Mouse (Mus musculus) gastrocnemius, adult 2 months (tissue): Measurements from ENCODE around the gene Atp6v0d1. TPM values are rescaled to one million over a fixed set of nuclear protein-coding genes. Genes with fewer than 3 reads are reported as not detected.
"Not testable (repeated sequence)": the region's sequence is repeated elsewhere in the genome, so short reads cannot be mapped to it uniquely, and the experiment has no call there.

ENCODE experiments used
- DNase-seq: peaks from one replicate; pipeline ENCODE4 v3.0.0; 2022
- H3K27ac ChIP-seq: fragments of 200-600 bp; 2 replicates; pipeline ENCODE4 v1.8.1; 2022; ENCODE audit warnings: mild to moderate bottlenecking
- H3K4me3 ChIP-seq: fragments of 200-600 bp; 2 replicates; pipeline ENCODE4 v1.8.1; 2022; ENCODE audit warnings: mild to moderate bottlenecking, moderate library complexity
- CTCF ChIP-seq: fragments of 200-600 bp; IDR thresholded peaks from 2 replicates; pipeline ENCODE4 v1.8.1; 2022; ENCODE audit warnings: antibody characterized with exemption, mild to moderate bottlenecking, moderate library complexity
- intact Hi-C: fragments of 180-260 bp; cut with DNase I; formaldehyde crosslinking; loops from one replicate; pipeline ENCODE4 v1.15.1; 2025
- long read RNA-seq, 2 experiments: library from polyadenylated mRNA; stranded (forward); transcript quantifications; one replicate each; pipeline ENCODE4 v2.0.0; 2021
- total RNA-seq, 2 experiments: library from RNA; stranded (reverse); gene quantifications; 2 replicates each; pipeline ENCODE4 v1.2.3; 2021

Gene Atp6v0d1
- total RNA-seq, result 10 to 100 TPM; 40.3 to 41.6 TPM
- long read RNA-seq, experiment 1, transcript Atp6v0d1-201 (8 exons, 1,629 nt), result major isoform, 47 of 49 reads
- long read RNA-seq, experiment 1, partial matches to known transcripts, result 1 of 49 reads
- long read RNA-seq, experiment 1, other reads (novel, unspliced or antisense), result 1 of 49 reads
- long read RNA-seq, experiment 2, transcript Atp6v0d1-201 (8 exons, 1,629 nt), result major isoform, 48 of 50 reads
- long read RNA-seq, experiment 2, partial matches to known transcripts, result 2 of 50 reads
- long read RNA-seq, experiment 2, other reads (novel, unspliced or antisense), result 0 of 50 reads

DNA sequence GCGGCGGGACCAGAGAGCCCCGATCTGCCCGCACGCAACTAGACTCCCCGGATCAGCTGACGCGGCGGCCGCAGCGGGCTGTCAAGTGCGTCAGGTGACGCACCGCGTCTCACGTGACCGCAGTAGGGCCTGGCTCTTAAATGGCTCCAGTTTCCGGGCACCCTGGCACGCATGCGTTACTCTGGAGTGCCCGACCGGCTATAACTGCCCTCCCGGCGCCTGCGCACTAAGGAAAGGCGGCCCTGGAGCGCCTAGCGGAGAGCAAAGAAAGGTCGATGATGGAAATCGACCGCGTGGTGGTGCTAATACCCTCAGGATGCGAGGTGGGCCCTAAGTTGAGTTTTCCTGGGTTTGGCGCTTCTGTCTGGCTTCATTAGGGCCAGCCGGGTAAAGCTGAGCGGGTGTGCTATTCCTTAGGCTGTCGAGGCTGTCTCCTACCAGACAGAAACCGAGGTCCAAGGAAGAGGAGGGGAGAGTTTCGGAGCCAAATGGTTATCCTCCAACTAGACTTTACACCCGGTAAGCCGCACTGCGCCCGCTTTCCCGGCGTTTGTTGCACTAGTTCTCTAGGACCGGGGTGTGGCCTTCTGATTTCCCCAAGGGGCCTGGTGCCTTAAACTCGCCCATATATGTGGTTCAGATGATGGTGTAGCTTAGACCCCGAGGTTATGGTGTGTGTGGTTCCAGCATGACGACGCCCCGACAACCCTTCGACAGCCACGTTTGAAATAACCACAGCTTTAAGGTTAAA lies at the start of gene Atp6v0d1:
Gene Atp6v0d1, minus strand, starts transcription at position 96 of the 751 bp plus-strand sequence.
- intact Hi-C loops, result loop anchor here (2.0 kb wide), 2 partner anchors 31 to 119 kb away; no protein-coding TSS in a partner anchor
- Histone ChIP-seq H3K27ac (peak within 1 kb of the TSS; percentile 97), H3K4me3 (peak within 1 kb of the TSS; percentile 77)
- TF ChIP-seq CTCF, result peak; percentile 90
- peak; percentile 100 for DNase-seq

DNA sequence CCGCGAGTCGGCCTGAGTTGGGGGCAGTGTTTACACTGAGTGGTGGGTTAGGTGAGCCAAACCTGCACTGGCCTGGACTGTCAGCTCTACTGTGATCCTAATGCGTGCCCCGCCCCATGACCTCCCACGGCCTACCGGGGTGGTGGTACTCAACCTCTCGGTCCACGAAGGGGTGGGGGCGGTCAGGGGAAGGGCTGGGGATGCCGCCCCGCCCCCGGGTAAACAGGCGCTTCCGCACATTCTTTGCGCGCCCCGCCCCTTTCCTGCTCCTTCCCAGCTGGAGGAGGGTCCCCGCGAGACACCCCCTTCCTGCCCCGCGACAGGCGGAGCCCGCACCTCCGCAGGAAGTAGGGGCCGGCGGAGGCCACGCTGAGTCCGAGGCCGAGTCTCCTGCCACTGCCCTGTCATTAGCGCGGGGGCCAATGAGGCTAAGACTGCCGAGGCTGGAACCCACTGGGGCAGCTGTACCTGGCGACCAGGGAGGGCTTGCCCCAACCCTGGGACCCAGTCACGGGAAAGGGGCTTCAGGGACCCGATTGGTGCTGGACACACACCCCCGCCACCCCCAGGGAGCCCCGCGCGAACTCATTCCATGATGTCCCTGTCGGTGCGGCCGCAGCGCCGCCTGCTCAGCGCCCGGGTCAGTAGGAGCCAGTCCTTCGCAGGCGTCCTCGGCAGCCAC lies 48.1 kb upstream of the Atp6v0d1 start:
- Histone ChIP-seq H3K27ac (peak overlapping the region; percentile 84), H3K4me3 (peak overlapping the region; percentile 76)
- intact Hi-C loops, result no loop called here
- DNase-seq, result peak; percentile 81
- TF ChIP-seq CTCF, result no peak

DNA sequence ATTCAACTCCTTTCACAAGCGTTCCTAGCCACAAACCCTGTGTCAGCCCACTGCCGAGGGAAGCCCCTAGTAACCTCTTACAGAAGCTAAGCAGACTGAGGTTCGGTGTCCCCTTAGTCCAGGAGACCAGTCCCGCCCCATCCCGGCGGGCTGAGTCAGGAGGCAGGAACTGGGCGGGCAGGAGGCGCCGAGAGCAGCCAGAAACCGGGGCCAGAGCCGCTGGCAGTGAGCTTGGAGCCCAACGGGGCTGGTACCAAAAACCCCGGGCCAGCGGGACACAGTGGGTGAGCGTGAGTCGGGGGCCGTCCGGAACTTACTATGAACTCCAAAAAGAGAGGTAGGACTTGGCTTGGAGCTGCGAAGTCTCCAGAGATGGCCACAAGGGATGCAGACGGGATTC lies 47.2 kb upstream of the Atp6v0d1 start:
- intact Hi-C loops, result no loop called here
- TF ChIP-seq CTCF, result no peak
- DNase-seq, result peak; percentile 74
- peak overlapping the region; percentile 76 for H3K4me3 ChIP-seq
- peak overlapping the region; percentile 84 for H3K27ac ChIP-seq

DNA sequence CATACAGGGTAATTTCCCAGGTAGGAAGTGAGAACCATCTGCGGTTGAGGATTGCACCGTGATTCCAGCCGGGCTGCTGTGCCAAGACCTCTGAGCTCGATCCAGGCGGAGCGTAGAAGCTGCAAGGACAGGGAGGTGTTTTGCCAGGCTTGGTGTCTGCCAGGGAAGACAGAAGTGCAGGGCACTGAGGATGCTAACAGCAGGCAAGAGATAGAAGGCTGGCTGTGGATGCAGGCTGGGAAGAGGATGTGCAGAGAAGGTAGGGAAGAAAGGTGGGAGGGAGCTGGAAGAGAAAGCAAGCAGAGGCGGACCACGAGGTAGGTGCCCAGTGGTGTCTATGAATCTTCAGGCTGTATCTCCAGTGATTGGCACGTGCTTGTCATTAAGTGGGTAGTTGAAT lies 46.0 kb upstream of the Atp6v0d1 start:
- peak; percentile 81 for DNase-seq
- TF ChIP-seq CTCF, result no peak
- intact Hi-C loops, result no loop called here
- Histone ChIP-seq H3K4me3 (no peak overlapping the region), H3K27ac (peak overlapping the region; percentile 84; the same call in 1 of the 2 replicates)

DNA sequence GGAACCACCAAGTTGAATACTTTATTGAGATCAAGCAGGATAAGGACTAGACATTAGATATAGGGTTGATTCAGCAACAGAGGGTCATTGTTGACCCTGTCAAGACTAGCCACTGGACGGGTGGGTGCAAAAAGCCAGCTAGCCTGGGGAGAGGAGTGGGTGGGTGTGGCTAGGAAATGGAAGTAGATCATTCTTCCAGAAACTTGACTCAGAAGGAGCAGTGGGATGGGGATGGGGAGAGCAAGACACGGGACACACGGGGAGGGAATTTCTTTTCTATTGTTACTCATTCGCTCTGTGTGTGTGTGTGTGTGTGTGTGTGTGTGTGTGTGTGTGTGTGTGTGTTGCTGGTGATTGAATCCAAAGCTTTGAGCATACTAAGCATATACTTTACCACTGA lies 43.9 kb upstream of the Atp6v0d1 start:
- no peak for DNase-seq
- intact Hi-C loops, result no loop called here
- no peak for TF ChIP-seq CTCF
- H3K27ac ChIP-seq, result peak overlapping the region; percentile 46; the same call in 1 of the 2 replicates
- no peak overlapping the region for H3K4me3 ChIP-seq

DNA sequence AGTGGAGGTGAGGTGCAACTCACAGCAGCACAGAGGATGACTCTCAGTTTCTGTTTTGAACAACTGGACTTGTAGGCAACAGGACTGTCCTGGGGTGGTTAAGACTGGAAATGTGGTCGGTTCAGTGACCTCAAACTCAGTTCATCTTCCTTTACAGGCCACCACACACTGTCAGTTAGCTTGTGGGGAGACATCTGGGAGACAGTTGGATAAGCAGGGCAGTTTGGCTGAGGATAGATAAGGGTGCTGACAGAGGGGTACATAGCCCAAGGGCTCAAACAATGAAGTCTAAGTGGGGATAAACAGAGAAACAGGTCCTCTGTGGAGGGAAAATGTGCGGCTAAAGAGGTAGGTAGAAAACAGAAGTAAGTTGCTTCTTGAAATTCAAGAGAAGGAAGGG lies 43.5 kb upstream of the Atp6v0d1 start:
- TF ChIP-seq CTCF, result no peak
- peak overlapping the region; percentile 46; the same call in 1 of the 2 replicates for H3K27ac ChIP-seq
- H3K4me3 ChIP-seq, result no peak overlapping the region
- intact Hi-C loops, result no loop called here
- no peak for DNase-seq

DNA sequence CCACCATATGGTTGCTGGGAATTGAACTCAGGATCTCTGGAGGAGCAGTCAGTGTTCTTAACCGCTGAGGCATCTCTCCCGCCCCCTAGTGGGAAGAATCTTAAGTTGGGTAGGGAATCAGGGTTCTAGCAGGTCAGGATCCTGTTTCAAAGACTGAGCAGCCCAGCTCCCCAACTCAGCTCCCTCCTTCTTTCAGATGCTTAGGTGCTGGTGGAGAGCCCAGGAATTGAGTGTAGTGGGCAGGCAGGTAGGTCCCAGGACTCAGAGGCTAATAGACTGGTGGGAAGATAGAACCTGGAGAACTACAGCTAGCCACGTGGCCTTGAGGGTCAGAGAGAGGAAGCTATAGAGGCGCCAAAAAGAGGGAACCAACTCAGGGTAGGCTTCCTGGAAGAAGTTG lies 41.8 kb upstream of the Atp6v0d1 start:
- peak; percentile 58 for TF ChIP-seq CTCF

DNA sequence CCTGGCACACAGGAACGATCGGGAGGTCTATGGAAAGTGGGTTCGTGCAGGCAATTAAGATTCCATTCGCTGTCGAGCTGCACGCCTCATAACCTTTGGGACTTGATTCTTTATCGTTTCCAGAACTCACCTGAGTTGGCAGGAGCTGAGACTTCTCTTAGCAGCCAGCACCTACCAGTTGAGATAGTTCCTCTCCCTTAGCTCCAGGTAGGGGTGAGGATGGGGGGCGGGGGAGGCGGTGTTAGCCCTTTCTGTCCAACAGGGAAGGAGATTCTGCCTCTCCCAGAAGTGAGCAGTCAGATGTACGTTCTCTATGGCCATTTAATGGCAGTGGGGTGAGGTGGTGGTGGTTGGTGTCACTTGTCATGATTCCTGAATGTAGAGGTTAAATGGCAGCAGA lies 41.2 kb upstream of the Atp6v0d1 start:
- DNase-seq, result no peak
- no peak for TF ChIP-seq CTCF
- H3K4me3 ChIP-seq, result peak overlapping the region; percentile 78
- intact Hi-C loops, result no loop called here
- H3K27ac ChIP-seq, result peak overlapping the region; percentile 98

More for the DNA sequence above, 41.8 kb upstream of the Atp6v0d1 start:
- Histone ChIP-seq H3K4me3 (peak overlapping the region; percentile 78), H3K27ac (peak overlapping the region; percentile 98)
- intact Hi-C loops, result no loop called here
- DNase-seq, result no peak

DNA sequence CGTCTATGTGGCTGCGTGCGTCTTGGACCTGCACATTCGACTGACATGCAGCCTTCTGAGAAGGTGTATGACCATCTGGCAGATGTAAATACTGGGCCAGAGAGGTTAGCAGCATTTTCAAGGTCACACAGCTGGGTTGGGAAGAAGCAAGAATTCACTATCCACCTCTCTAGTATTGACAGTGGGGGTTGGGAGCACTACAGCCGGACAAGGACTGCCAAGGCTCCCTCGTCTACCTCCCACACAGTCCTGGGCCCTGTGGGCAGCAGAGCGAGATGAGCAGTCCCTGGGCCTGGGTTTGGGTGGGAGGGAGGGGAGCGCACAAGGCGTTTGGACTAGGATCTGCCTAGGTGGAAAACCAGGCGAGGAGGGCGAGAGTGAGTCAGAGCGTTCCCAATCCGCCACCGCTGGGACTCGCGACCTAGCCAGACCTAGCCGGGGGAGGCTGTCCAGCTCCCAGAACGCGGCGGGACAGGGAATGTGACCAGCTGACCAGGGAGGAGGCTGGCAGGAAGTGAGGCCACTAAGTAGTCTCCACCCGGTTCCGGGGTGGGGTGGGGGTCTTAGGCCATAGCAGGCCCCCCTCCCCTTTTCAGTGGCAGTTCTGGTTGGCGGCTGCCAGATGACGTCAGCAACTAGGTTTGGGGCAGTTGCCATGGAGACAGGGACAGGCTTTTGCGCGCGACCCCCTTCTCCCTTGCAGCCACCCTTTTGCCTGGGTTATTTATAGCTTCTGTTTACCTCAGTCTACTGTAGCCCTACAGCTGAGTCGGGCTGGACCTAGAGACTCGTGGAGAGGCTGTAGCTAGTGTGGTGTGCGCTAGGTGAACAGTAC lies 40.6 kb upstream of the Atp6v0d1 start:
- H3K4me3 ChIP-seq, result peak overlapping the region; percentile 78
- H3K27ac ChIP-seq, result peak overlapping the region; percentile 98
- intact Hi-C loops, result no loop called here
- no peak for TF ChIP-seq CTCF
- peak; percentile 91 for DNase-seq

DNA sequence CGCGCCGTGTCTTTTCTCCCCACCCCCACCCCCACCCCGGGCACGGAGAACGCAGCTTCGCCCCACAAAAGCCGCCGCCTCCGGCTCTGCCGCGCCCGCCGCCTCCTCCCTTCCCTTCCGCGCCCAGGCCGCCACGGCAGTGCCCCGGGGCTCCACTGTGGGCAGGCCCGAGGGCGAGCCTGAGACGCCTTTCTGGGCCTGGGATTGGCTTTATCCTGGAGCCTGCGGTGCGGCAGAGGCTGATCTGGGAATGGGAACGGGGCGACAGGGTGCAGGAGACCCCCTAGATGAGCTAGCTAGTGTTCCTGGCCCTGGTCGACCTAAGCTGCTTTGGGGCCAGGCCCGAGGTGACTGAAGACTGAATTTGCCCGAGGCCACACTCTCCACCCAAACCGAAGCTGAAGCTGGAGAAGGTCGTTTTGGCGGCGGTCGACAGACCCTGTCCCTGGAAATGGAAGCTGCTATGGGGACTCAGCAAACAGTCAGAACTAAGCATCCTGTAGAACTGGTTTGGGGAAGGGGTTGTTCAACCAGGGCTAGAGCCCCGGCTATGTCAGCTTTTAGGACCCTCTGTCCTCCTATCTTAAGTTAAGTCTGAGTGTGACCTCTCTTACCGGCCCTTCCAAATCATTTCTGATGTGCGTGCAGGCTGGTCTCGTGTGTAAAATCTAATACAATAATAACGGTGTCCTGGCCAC lies 39.8 kb upstream of the Atp6v0d1 start:
- H3K27ac ChIP-seq, result peak overlapping the region; percentile 98
- TF ChIP-seq CTCF, result no peak
- DNase-seq, result no peak
- H3K4me3 ChIP-seq, result peak overlapping the region; percentile 78
- intact Hi-C loops, result no loop called here

DNA sequence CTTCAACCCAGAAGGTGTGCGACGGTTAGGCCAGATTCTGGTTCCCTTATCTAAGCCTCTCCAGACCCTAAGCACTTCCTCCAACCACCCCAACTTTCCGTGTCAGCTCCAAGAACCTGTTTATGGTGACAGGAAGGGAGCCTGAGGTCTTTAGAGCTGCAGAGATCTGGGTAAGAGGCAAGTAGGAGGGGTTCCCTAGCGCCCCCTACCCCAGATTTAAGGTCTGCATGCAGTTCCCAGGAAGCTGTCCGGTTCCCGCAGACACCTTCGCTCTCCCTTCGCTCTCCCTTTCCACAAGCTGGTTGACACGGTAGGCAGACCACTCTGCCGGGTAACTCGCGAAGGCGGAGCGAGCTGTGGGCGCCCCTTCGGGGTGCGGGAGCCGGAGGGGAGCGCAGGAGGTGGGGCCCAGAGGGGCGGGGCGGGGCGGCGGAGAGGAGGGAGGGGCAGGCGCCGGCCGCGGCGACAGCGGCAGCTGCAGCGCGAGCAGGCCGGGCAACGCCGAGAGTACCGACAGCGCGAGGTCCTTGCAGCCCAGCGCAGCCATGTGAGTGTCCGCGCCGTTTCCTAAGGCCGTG lies 39.0 kb upstream of the Atp6v0d1 start, which contains the start of gene Ripor1:
Gene Ripor1, plus strand, starts transcription at position 452 of the 578 bp plus-strand sequence.
- DNase-seq, result peak; percentile 89
- TF ChIP-seq CTCF, result peak; percentile 62
- intact Hi-C loops, result no loop called here
- Histone ChIP-seq H3K27ac (peak within 1 kb of the TSS; percentile 98), H3K4me3 (peak within 1 kb of the TSS; percentile 78)

DNA sequence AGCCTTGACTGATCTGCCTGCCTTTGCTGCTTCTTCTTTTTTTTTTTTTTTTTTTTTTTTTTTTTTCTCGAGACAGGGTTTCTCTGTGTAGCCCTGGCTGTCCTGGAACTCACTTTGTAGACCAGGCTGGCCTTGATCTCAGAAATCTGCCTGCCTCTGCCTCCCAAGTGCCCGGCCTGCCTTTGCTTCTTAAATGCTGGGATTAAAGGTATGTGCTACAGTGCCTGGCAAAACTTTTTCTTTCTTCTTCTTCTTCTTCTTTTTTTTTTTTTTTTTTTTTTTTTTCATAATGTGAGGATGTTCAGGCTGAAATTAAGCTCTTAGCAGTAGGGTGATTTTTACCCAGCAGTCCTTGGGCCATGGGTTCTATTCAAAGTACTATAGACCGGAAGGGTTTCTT lies 36.7 kb upstream of the Atp6v0d1 start:
- H3K4me3 ChIP-seq, H3K27ac ChIP-seq, DNase-seq, intact Hi-C loops: not testable (repeated sequence)
